Mouse (Mus musculus) 3134 (cell line): ENCODE data around the gene Tbp.

Experiments
- DNase-seq: peaks from one replicate; pipeline ENCODE4 v3.0.0-alpha.2; 2011; ENCODE audit warnings: low spot score; ENCODE audit not compliant: insufficient read length; ENCODE audit errors: extremely low read depth

The Tbp gene

DNA sequence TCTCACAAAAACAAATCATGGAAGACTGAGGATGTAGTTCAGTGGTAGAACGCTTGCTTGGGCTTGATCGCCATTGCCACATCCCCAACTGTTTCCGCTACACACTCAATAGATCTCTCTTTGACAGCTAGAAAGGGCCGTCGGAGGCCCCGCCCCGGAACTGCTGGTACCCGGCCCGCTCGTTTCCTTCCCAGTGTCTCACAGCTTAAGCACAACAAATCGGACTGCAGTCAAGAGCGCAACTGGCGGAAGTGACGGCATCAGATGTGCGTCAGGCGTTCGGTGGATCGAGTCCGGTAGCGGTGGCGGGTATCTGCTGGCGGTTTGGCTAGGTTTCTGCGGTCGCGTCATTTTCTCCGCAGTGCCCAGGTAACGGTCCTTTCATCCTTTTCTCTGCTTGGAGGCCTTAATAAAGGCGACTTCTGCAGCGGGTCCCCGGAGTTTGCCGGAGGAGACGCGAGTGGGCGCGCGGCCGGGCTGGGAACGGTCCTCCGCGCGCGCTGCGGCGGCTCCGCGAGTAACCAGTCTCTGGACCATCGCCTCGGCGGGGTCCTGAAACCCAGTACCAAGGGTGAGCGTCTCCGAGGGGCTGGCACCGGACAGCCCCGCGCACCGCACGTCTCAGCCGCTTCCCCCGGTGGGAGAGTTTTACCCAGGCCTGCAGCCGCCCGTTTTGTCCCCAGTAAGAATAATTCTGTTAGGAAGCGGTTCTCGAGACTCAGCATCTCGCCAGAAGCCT, at the start of gene Tbp, which contains the start of gene Psmb1:
TSS of gene Tbp (plus strand) at position 233 of the 739 bp plus-strand sequence.
TSS of gene Psmb1 (minus strand) at position 96 of the 739 bp plus-strand sequence.
- peak; percentile 99 for DNase-seq

DNA sequence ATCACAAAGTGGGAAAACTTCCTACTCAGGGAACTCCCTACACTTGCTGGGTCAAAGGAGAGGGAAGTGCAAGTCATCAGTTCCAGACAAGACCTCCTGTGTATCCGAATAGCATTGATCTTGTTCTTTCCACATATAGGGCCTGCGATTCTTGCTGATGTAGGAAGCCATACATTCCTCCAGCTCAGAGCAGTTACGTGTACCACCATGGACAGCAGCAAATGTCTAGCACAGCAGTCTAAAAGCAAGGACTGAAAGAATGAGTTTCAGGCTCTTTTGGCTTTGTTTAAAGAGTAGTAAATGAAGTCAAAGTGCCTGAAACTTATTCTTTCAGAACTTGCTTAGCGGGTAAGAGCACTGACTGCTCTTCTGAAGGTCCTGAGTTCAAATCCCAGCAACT, 44.5 kb upstream of the Tbp start:
- no peak for DNase-seq

DNA sequence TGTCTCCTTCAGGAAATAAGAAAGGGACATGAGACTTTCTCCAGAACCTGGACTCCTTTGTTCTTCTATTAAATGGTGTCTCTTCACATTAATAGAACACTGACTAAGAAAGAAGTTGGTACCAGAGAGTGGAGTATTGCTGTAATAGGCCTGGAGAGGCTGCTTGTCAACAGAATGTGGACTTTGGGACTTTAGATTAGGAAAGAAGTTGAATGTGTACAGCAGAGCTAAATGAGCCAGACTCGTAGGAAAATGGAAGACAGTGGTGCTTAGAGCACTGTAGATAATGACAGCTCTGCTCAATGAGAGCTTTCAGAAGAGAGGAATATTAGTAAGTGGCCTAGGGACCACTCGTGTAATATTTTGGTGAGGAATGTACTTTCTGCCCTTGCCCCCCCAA, 43.1 kb upstream of the Tbp start:
- no peak for DNase-seq

DNA sequence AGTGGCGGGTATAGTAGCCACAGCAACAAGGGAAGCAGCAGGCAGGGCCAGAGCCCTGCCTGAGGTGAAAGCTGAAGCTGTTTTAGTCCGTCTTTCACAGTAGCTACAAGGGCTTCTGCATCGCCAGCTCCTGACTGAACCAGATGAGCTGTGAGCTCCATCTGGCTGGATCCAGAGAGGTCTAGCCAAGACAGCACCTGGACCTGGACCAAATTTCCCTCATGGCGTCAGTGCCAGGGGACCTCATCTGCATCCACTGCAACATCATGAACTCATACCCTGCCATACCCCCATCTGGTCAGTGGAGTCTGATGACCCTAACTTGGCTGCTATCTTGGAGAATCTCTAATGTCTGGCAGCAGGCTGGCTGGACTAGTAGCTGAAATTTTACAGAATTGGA, 39.9 kb upstream of the Tbp start:
- no peak for DNase-seq

DNA sequence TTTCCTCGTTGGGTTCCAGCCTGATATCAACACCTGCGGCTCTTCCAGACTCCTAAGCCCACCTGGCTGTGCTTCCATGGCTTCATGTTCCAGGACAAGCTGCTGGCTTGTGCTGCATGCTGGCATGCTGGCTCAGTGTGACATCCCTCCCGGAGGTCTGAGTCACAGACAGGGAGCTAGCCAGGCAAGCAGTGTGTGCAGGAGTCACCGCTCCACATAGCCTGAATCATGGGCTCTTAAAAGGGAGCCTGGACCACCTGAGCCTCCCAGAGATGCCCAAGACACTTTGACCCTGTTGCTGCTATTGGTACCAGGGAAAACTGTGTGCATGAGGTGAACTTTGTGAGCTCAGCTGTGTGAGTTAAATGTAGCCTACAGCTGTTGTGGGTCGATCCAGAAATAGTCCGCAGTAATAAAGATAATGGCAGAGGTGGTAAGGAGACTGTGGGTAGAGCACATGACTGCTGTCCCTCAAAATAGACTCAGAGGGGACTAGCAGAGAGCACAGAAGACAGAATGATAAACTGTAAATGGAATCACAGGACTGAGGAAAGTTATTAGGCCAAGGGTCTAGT, 37.7 kb upstream of the Tbp start:
- DNase-seq: no peak

DNA sequence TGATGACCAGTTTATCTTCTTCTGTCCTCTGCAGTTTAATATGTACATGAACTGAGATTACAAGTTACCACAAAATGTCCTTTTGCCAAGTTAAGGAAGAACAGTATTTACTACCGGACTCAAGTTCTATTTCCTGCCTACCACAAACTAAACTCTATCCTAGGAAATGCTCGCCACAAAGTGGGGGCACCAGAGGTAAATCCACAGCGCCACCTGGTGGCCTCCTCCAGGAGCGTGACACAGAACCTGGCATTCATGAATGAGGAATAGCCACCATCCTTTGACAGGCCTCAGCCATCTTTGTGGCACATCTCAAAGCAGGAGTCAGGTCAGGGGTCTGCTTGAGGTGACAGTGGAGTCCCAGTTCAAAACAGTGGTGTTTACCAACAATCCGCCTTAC, 32.0 kb upstream of the Tbp start:
- DNase-seq: peak; percentile 41

DNA sequence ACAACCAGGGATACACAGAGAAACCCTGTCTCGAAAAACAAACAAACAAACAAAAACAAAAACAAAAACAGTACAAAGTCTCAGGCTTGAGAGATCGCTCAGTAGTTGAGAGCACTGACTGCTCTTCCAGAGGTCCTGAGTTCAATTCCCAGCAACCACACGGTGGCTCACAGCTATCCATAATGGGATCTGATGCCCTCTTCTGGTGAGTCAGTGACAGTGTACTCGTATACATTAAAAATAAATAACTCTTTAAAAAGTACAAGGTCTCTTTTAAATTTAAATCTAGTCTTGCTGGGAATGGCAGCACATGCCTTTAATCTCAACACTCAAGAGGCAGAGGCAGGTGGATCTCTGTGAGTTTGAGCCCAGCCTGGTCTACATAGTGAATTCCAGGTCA, 27.0 kb upstream of the Tbp start:
- no peak for DNase-seq

DNA sequence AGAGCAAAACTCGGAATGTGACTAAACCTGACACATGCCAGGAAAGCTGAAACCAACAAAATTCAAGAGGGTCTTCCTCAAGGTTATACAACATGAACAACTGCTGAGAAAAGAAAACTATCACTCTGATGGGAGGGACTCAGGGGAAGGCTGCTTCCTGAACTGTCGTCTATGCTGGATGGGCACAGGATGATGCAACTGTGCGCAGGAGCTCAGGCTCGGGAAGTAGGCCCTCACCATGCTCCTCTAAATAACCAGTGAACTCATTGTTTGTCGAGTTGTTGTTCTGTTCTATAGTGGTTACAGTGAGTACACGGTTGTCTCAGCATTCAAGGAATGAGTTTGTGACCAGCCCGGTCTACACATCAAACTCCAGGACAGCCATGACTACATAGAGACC, 9.1 kb upstream of the Tbp start:
- DNase-seq: no peak

DNA sequence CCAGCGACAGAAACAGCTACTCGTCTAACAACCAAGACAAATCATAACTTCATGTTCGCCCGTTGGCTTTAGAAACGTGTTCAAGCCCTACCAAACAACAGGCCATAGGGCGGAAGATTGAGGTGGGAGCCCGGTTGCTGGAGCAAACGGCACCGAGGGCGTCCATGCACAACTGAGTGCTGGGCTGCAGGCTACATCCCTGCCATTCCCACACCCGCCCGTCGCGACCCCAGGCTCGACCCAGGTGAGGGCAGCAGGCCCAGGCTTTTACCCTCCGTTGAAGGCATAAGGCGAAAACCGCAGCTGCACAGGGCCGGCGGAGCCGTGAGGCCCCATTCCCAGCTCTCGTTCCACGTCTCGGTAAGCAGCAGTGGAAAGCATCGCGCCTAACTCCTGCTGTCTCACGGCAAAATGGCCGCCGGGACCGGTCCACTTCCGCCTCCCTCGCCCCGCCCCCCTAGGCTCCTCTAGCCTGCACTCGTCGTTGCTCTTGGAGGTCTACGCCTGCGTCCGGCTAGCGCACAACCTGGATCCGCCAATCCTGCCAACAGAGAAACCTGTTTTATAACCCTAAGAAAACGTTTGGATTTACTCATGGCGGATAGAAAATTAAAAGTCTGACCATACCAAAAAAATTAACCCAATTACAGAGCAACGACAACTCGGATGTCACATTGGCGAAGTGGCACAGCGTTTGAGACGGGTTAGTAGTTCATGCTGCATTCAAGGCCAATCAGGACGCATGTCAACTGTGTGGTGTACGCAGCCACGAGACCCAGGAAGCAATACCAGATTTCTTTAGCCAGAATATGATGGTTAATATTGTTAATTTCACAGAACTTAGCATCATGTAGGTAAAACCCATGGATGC, 1.6 kb upstream of the Tbp start:
- DNase-seq: peak; percentile 90

DNA sequence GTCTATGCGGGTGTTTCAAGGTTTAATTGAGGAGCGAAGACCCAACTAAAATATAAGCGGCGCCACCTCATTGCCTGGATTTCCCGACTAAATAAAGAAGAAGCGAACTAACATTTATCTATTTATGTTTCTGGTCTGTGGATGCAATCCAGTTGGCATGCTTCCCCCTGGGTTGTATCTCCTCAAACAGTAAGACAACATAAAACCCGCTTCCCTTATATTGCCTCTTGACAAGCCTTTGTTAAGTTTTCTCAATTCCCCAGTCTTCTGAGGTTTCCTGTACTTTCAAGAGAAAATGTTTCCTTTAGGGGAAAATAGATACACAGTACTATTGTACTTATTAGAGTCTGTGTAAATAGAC, 955 bp upstream of the Tbp start:
- no peak for DNase-seq

DNA sequence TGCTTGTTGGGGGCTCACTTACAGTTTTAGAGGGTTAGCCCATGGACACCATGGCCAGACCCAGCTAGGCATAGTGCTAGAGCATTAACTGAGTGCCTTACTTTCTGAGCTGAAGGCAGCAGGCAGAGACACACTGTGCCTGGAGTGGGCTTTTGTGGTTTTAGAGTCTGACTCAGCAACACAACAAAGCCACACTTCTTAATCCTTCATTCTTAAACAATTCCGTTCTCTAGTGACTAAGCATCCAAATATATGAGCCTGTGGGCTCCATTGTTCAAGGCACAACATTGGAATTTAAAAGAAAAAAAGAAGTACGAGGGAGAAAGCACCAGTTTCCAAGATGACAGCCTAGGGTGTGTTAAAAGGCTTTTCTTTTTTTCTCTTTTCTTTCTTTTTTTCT, 11.0 kb downstream of the Tbp start:
- DNase-seq: peak; percentile 68

DNA sequence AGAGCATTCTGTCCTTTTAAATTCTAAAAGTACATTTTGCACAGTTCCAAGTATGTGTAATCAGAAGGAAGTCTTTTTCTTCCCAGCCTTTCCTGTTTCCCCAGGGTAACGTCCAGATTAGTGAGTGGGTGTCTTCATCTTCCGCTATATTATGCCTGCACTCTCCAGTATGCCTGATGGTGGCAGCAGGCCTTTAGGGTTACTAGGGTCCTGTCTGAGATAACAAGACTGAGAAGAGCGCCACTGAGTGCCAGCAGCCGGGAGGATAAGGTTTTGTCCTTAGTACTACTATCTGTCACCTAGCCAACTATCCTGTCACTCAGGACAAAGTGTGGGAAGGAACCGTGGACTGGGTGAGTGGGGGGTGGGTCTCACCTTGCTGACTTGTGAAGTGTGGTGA, 18.1 kb downstream of the Tbp start:
- no peak for DNase-seq

DNA sequence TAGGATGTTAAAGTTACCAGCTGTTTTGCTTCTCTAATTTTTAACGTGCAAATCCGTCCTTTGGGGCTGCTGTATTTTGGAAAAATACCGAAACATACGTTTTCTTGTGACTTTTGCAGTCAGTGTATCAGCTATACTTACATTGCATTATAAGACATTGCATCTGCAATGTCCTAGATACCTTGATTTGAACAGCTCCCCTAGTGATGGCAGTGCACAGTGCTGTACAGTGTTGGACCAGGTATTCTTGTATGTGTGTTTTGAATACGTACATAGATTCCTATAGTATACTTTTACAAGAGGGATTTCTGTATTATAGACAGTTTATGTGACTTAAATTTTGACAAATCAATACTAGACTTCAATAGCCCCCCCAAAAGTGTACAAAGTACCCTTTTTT, 18.5 kb downstream of the Tbp start:
- no peak for DNase-seq

DNA sequence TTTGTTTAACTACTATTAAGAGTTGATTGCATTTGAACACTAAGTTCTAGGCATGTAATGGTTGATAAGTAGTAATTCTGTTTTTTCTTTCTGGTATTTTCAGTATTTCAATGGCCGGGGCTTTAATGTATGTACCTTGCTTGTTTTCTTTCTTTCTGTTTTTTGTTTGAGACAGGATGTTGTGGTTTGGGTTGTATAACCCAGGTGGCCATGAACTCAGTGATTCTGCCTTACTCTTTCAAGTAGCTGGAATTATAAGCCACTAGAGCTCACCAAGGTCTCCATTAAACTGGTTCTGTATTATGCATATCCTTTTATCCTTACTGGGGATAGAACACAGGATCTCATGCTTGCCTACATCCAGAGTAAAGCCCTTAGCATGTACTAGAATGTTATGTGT, 19.1 kb downstream of the Tbp start:
- no peak for DNase-seq

DNA sequence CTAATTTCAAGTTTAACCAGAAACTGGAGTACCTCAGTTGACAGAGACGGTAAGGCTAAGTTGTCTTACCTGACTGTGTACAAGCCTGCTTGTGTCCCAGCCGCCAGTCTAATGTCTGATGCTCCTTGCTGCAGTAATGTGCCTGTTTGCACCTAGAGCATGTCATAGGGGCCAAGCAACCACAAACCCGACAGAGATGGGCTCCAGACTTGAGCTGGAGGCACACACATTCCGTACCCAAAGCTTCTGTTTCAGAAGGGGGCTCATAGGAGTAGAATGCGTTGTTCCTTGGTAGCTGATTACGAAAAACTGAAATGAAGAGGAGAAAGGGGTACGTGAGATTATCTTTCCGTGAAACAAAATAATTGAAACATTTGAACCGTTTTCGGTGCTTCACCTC, 26.6 kb downstream of the Tbp start:
- no peak for DNase-seq

DNA sequence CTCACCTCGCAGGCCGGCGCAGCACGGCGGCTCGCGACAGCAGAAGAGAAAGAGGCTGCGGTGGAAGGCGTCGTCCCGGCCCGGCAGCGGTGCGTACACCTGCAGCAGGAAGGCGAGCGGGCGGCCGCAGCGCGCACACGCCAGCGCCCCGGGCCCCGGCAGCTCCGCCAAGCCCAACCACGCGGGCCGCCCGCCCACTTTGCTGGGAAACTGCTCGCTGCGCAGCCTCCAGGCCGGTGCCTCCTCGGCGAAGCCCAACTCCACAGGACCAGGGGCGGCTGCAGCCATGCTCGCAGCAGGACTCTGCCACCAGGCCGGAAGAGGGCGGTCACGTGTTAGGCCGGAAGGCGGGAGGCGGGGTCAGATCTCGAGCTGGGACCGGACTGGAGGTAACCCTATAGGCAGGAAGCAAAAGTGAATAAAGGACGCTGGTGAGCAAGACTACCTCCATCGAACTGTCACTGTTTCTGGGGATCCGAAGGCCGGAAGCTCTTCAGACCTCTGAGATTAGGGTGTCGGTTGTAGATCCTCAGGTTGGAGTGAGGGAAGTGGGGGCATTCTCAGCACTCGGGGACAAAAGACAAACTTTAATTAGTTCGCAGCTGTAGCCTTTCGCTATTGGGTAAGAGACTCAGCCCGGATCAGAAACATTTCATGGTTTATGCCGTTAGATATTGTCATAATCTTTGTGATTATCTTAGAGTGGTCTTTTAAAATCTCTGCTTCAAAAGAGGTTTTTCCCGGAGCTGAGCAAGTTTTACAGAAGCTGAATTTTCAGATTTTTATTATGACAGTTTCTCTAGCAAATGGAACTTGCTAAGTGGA, 27.5 kb downstream of the Tbp start, which contains the start of gene Pdcd2:
TSS of gene Pdcd2 (minus strand) at position 316 of the 825 bp plus-strand sequence.
- peak; percentile 95 for DNase-seq

DNA sequence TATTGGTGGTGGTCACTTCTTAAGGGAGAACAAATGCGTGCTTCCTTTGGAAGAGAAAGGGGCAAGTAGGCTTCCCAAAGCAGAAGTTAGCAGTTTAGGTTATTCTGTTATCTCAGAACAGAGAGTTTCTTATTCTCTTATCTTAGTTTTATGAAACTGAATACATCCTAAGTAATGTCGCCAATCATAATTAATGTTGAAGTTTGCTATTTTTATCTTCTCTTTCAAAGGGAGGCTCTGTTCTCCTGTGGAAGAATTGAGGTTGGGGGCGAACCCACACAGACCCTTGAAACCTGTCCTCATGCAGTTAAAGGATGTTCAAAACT, 28.1 kb downstream of the Tbp start:
- DNase-seq: no peak

DNA sequence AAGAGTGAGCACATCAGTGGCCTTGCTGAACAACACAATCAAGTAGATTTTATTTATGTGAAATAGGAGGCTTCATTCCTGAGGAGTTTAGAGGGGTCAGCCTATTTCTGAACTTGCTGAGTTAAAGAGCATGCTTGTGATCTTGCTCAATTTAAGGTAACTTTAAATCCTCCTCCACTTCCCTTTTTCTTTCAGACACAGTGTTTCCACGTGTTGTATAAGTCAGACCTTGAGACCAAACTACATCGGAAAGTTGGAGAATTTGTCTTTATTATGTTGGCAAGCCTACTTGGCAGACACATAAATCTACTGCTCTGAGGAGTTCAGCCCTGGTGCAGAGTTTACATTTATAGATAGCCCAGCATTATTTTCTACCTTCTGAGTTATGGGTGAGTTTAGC, 29.2 kb downstream of the Tbp start:
- no peak for DNase-seq

DNA sequence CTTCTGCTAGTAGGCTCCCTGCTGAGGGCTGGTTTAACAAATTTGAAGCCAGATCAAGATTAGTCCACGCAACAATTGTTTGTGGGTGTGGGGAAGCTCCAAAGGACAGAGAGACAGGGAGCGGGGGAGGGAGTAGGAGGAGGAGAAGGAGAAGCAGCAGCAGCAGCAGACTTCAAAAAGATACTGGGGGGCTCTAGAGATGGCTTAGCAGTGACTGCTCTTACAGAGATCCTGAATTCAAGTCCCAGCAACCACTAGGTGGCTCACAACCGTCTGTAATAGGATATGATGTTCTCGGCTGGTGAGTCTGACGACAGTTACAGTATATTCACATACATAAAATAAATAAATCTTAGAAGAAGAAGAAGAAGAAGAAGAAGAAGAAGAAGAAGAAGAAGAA, 30.5 kb downstream of the Tbp start:
- no peak for DNase-seq

DNA sequence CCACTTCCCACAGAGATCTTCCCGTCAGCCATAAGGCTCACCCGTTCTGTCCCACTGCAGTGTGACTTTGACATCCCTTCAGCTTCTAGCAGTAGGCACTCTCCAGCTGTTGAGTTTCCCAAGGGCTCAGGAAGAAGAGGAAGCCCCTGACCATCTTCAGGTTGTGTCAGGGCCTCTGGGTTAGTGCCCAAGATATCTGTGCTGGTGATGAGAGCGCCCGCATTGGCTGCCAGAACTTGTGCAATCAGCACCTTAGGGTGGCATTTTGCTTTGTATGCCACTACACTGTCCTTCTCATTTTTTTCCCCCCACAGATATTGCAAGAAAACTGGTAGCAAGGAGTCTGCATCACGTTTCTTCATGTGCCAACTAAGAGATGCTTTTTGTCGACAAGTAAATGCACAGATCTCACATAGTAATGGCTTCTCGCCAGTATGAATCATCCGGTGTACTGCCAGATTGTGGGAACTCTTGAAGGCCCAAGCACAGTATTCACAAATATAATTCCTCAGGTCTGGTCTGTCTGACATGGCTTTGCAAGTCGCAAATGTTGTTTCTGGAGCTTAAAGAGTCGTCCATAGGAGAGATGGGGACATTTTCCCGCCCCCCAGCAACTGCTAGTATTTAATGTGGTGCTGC, 35.6 kb downstream of the Tbp start:
- DNase-seq: peak; percentile 39

DNA sequence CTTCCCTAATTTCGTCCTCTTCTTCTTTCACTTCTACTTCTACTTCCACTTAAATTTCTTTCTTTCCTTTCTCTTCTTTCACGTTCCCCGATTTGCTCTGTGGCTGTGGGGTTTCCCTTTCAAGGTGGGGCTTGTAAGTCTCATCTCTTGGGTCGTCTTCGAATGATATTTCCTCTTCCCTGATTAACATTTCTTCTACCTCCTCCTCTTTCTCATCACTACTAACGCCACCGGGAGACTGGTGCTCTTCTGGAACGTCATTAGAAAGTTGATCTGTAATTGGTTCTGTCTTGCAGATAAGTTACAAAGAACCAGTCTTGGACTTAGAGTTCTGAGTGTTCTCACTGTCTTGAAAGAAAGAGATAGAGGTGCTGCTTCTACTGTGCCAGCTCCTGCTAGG, 36.3 kb downstream of the Tbp start:
- DNase-seq: no peak
